Mouse (Mus musculus): ENCODE measurements around the gene Dntt.

DNA sequence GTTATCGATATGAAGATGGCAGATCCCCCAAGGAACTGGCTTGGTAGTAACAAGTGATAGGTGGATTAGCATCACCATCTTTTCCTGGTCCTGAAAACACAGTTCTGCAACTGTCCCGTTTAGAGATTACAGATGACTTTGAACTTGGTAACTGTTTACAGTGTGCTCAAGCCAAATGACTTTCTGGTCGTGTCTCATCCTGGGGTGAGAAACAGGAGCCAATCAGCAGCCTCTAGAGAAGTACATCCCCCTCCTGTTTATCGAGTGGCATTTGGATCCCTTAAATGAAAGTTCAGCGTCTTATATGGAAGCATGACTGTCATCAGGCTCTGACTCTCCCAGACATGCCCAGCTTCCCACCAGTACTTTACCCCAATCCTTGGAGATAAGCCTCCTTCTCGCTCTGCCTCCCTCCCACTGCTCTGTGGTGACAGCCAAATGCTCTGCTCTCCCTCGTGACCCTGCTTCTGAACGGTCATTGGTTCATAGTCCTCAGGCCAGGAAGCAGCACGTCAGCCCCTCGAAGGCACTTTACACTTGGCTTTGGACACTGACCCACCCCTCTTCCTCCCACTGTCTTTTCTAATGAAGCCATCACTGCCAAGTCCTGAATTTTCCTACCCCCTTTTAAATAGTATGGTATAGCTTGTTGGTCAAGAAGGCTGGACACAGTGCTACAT lies 16.2 kb downstream of the Dntt start:
- no peak for TF ChIP-seq CTCF (IDR thresholded peaks at IDR 0.05; ENCODE audit: extremely low read depth, insufficient read depth, low read length)
- no peak for TF ChIP-seq POLR2A (IDR thresholded peaks at IDR 0.05; ENCODE audit: extremely low read depth, insufficient read depth, low read length)

Data from cortical plate, adult 2 months (tissue).